Mouse (Mus musculus) G1E (cell line): ENCODE measurements around the gene Cdsn.

Source experiments
- CTCF ChIP-seq: IDR thresholded peaks from 2 replicates; pipeline ENCODE4 v1.5.1; 2012; ENCODE audit warnings: low read depth, low read length, inconsistent platforms, mixed read lengths
- TAL1 ChIP-seq: conservative IDR thresholded peaks from 2 replicates; pipeline ENCODE4 v1.6.1; 2012; ENCODE audit warnings: low read depth, low read length, inconsistent platforms, mixed read lengths

- no peak for TF ChIP-seq CTCF
- no peak for TF ChIP-seq TAL1
Observed at GRCm38 (mm10) chr17:35515911-35516640, 35.9 kb upstream of the Cdsn start.
